8 mouse cellular contexts compared by ENCODE assay signal in genomic region chr10:77251223-77251783, GRCm38 (mm10). TPM values are rescaled to one million over a fixed set of nuclear protein-coding genes. Genes with fewer than 3 reads are reported as not detected.
DNase-seq lines count a peak whose midpoint lies in the region; ATAC-seq and TF ChIP-seq lines count a peak whose summit lies in the region.

No protein-coding gene starts in this region.

- H3K36me3 ChIP-seq in spleen, adult 2 months (ENCODE audit: control insufficient read depth, insufficient read depth, low read length), result no peaks in the 10 kb centered on the region
- H3K36me3 ChIP-seq in lung, embryonic 15.5 days, result no peaks in the 10 kb centered on the region

- peak overlapping the region; percentile 24; the same call in 1 of the 2 replicates for H3K27ac ChIP-seq in spleen, adult 2 months (ENCODE audit: insufficient read depth, low read length)
- peak overlapping the region; percentile 68 for H3K27ac ChIP-seq in lung, embryonic 15.5 days

- peak; percentile 36 for DNase-seq in embryo, embryonic 10 days (ENCODE audit: low spot score)
- no peak for DNase-seq in embryo, embryonic 9.5 days (ENCODE audit: extremely low spot score)
- DNase-seq in spleen, adult 2 months (ENCODE audit: low read depth in 1 of 2, low spot score in 2 of 2), result no peak
- no peak for DNase-seq in spleen, postnatal 36 days (ENCODE audit: low spot score in 2 of 2)
- DNase-seq in heart, postnatal 10 days, result peak; percentile 48 to 62
- no peak for DNase-seq in frontal cortex, postnatal 36 days (ENCODE audit: low spot score in 2 of 2)
- DNase-seq in layer of hippocampus, adult 9-10 months (ENCODE audit: low spot score), result no peak

- no peak overlapping the region for H3K9ac ChIP-seq in lung, embryonic 15.5 days

- H3K9me3 ChIP-seq in lung, embryonic 15.5 days, result no peaks in the 10 kb centered on the region

- peak; percentile 32; the same call in 1 of the 2 replicates for ATAC-seq in lung, embryonic 15.5 days (ENCODE audit: borderline replicate concordance, extremely low read depth, low FRiP score, low TSS enrichment)

- H3K27me3 ChIP-seq in spleen, adult 2 months (ENCODE audit: control insufficient read depth, insufficient read depth, low read length), result no peaks in the 10 kb centered on the region
- no peaks in the 10 kb centered on the region for H3K27me3 ChIP-seq in lung, embryonic 15.5 days

- no peaks in the 10 kb centered on the region for H3K4me1 ChIP-seq in spleen, adult 2 months (ENCODE audit: control insufficient read depth, insufficient read depth, insufficient read length)
- peaks cover 54% of the 10 kb centered on the region for H3K4me1 ChIP-seq in lung, embryonic 15.5 days

- intact Hi-C loops in heart, postnatal 10 days (cut with DNase I), result loop anchor here (5.0 kb wide), 1 partner anchor 44 kb away; no protein-coding TSS in a partner anchor

- H3K4me2 ChIP-seq in lung, embryonic 15.5 days, result peak overlapping the region; percentile 39

- WGBS in spleen, adult 2 months, result 83% methylated on average over 18 of the region's 18 CpGs
- 20% methylated on average over 18 of the region's 18 CpGs for WGBS in lung, embryonic 15.5 days

- TF ChIP-seq CTCF in spleen, adult 2 months (IDR thresholded peaks at IDR 0.05; ENCODE audit: extremely low read depth, insufficient read depth, insufficient read length, insufficient replicate concordance), result no peak

- peak overlapping the region; percentile 20; the same call in 1 of the 2 replicates for H3K4me3 ChIP-seq in spleen, adult 2 months (ENCODE audit: extremely low read depth, insufficient read depth, insufficient read length)
- no peak overlapping the region for H3K4me3 ChIP-seq in lung, embryonic 15.5 days

- no peak for TF ChIP-seq POLR2A in spleen, adult 2 months (IDR thresholded peaks at IDR 0.05; ENCODE audit: low read depth, low read length)

RNA-seq across cellular contexts. Expression of gene Pofut2, which starts 7.7 kb away (rescaled TPM):
- 29.4 and 37.5 TPM in 2 replicates for polyA plus RNA-seq in spleen, adult 2 months (2012; rRNA removed)
- 10 to 100 TPM; 60.3 to 61.0 TPM for total RNA-seq in heart, postnatal 10 days (2021)
- polyA plus RNA-seq in lung, embryonic 15.5 days (2015; fragmentation: Nextera tagmentation; extraction: Ambion mirVana), result 128 and 139 TPM in 2 replicates

Comparison
In these comparisons a context has a peak if more than half of its experiments do, and no peak if none do; other contexts are left out.
1. DNase-seq: peak in embryo, embryonic 10 days (single experiment) and heart, postnatal 10 days (2 of 2); none in embryo, embryonic 9.5 days (single experiment), spleen, adult 2 months (0 of 2), spleen, postnatal 36 days (0 of 2), frontal cortex, postnatal 36 days (0 of 2) and layer of hippocampus, adult 9-10 months (single experiment).